Mouse (Mus musculus): ENCODE measurements around the gene Dip2b.

The Dip2b gene

GRCm38 (mm10) chr15:100084882-100085281, 46.4 kb downstream of the Dip2b start:
- no peak for DNase-seq (ENCODE audit: low read depth, low spot score)

- no peak for DNase-seq (ENCODE audit: low read depth, low spot score)
Measured at GRCm38 (mm10) chr15:100088021-100088420, 49.6 kb downstream of the Dip2b start.

- peak; percentile 24 for DNase-seq (ENCODE audit: low read depth, low spot score)
Measured at GRCm38 (mm10) chr15:100089645-100090053, 51.2 kb downstream of the Dip2b start.

GRCm38 (mm10) chr15:100091818-100092217, 53.4 kb downstream of the Dip2b start:
- no peak for DNase-seq (ENCODE audit: low read depth, low spot score)

DNA sequence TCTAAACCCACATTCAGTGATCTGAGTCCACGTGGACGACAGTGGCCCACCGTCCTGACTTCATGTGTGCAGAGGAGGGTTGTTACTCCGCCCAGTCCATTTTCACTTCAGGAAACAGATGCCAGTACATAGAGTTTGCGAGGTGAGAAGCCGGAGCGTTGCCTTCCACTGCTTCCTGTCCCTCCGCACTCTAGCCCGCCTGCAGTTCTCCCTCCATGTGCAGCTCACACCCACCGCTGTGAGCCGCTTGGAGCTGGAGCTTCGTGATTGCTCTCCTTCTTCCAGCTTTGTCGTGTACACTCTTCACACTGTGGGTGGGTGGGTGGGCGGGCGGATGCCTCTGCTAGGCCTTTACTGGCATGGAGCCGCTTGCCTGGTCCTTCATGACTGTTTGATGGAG, 53.8 kb downstream of the Dip2b start:
- DNase-seq (ENCODE audit: low read depth, low spot score), result no peak

DNA sequence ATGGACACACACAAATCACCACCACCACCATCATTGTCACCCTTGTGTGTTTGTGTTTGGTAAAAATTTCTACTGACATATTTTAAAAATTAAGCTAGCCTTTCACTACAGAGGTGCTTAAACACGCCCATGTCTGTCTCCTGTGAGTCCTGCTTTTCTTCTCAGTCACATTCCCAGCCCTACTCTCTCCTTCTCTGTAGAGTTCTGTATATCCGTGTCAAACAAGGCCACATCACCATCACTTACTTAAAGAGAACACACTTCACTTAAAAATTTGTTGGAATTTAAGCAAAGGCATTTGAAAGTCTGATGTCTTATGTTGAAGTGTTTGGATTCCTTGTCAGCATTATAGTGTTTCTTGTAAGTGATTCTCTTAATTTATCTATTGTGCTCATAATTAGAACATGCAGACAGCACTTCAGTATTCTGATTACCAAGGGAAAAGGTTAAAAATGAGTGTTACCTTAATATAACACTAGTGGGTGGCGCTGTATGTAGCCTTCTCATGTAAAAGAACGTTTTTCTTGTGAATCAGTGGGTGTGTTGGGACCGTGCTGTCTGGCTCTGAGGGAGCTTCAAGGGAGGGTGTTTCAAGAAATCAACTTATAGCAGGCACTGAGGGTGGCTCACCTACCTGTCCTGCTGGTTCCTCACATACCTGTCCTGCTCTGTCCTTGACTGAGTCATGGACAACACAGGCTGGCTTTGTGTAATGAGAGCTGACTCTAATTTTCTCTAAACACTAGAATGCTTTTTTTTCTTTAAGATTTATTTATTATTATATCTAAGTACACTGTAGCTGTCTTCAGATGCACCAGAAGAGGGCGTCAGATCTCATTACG, 58.3 kb downstream of the Dip2b start:
- DNase-seq (ENCODE audit: low read depth, low spot score), result no peak

GRCm38 (mm10) chr15:100100336-100100735, 61.9 kb downstream of the Dip2b start:
- DNase-seq (ENCODE audit: low read depth, low spot score), result no peak

GRCm38 (mm10) chr15:100101206-100101605, 62.7 kb downstream of the Dip2b start:
- DNase-seq (ENCODE audit: low read depth, low spot score), result no peak

- DNase-seq (ENCODE audit: low read depth, low spot score), result no peak
Measured at GRCm38 (mm10) chr15:100104126-100104525, 65.7 kb downstream of the Dip2b start.

DNA sequence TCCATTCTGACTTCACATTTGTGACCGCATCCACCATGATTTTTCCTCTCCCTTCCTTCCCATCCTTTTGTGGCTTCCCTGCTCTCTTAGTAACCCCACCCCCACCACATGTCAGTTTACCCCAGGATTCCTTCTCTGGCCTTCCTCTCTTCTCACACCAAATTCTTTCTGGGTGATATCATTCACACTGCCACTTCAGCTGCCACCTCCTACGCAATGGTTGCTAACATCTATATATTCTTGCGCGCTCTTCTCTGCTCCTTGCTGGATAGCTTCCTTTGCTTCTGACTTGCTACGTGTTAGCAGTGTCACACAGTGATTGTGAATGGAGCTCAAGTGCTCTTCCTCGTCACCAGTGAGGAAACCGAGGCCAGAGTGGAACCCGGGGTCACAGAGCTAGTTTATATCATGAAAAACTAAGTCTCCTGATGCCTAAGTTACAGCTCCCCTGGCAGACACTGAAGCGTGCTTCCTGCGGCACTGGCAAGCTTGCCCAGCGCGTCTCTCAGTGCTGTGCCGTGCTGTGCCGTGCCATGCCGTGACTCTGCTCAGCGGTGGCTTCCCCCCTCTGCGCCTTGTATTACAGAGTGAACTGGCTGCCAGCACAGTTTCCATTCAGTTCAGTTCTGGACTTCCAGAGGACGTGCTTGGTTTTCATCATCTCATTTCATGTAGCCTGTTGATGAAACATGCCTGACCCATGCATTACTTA, 69.8 kb downstream of the Dip2b start:
- no peak for DNase-seq (ENCODE audit: low read depth, low spot score)

DNA sequence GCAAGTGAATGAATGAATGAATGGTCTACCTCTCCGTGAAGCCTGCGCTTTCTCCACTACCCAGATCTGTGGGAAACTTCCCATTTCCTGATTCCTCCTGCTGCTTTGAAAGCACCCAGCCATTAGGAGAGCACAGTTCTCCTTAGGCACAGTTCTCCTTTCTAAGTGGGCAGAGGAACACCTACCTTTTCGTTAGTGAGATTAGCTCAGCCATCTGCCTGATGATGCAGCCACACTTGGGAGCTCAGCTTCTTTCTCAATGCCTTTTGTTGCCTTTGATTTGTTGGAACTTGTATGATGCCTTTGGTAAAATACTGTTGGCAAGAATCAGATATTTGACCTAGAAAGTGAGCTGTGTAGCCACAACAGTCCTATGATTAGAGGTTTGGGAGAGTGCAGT, 71.5 kb downstream of the Dip2b start:
- DNase-seq (ENCODE audit: low read depth, low spot score), result no peak

- DNase-seq (ENCODE audit: low read depth, low spot score), result no peak
Measured at GRCm38 (mm10) chr15:100111891-100112290, 73.4 kb downstream of the Dip2b start.

GRCm38 (mm10) chr15:100112309-100112966, 74.0 kb downstream of the Dip2b start:
- DNase-seq (ENCODE audit: low read depth, low spot score), result no peak

DNA sequence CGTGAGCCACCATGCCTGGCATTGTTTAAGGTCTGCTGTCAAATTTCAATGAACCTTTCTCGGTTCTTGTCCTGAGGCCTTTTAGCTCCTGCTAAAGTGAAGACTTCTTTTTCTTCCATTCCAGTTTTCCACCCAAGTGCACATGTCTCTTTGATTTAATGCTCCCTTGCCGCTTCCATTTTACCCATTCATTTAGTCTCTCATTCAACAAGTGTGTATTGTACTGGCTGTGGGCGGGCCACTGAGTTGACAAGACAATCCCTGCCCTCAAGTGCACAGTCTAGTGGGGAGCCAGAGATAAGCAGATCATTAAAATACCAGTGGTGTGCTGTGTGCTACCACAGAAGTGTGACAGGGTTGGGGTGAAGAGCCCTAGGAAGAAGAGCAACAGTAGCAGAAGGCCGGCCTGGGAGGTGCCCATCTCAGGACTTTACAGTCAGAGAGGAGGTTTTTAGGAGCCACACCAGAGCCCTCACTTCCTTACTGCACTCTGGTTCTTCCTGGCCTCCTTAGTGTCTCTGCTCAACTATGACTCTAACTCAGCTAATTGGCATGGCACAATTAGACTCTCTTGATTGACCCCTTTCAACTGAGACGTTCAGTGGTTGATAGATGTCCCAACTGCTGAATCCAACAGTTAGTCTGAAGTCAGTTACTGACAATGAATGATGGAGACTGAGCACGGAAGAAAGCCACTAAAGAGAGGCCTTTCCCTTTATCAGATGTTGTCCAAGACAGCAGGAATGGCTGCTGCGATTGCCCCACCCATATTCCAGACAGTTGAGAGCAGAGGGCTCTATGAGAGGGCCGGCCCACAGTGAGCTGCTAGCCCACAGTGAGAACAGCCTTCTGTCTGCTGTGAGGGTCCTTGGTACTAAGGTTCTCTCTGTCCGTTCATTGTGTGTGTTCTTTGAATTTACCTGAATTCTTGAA, 75.1 kb downstream of the Dip2b start:
- DNase-seq (ENCODE audit: low read depth, low spot score), result no peak

- no peak for DNase-seq (ENCODE audit: low read depth, low spot score)
Measured at GRCm38 (mm10) chr15:100115416-100115815, 77.0 kb downstream of the Dip2b start.

DNA sequence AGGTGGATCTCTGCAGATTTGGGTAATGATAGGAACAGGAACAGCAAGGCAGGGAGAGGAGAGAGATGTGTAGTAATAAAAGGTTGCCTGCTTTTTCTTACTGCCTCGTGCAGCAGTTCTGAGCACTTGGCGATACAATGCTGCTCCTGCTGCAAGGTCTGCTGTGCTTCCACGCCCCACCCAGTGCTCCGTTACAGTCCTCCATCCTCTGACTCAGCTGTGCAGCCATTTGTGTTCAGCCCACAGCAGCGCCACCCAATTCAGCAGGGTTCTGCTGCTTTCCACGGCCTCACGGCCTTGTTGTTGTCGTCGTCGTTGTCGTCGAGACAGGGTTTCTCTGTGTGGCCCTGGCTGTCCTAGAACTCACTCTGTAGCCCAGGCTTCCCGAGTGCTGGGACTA, 77.9 kb downstream of the Dip2b start:
- DNase-seq (ENCODE audit: low read depth, low spot score), result no peak

- DNase-seq (ENCODE audit: low read depth, low spot score), result no peak
Measured at GRCm38 (mm10) chr15:100119225-100119788, 80.8 kb downstream of the Dip2b start.

- DNase-seq (ENCODE audit: low read depth, low spot score), result no peak
Measured at GRCm38 (mm10) chr15:100121437-100121836, 83.0 kb downstream of the Dip2b start.

GRCm38 (mm10) chr15:100123867-100124266, 85.4 kb downstream of the Dip2b start:
- DNase-seq (ENCODE audit: low read depth, low spot score), result no peak

GRCm38 (mm10) chr15:100125245-100125644, 86.8 kb downstream of the Dip2b start:
- no peak for DNase-seq (ENCODE audit: low read depth, low spot score)
